Mouse (Mus musculus) adrenal gland, postnatal 10 days (tissue): ENCODE measurements at regions not wholly inside any gene's neighbourhood (a gene's known extent, or its start where the extent isn't known, plus 50 kb on each side); places are given as distances from the start of the nearest gene placed in this dataset.

Source experiments
- DNase-seq: peaks from one replicate; pipeline ENCODE4 v3.0.0; 2021; ENCODE audit warnings: mixed read lengths

DNA sequence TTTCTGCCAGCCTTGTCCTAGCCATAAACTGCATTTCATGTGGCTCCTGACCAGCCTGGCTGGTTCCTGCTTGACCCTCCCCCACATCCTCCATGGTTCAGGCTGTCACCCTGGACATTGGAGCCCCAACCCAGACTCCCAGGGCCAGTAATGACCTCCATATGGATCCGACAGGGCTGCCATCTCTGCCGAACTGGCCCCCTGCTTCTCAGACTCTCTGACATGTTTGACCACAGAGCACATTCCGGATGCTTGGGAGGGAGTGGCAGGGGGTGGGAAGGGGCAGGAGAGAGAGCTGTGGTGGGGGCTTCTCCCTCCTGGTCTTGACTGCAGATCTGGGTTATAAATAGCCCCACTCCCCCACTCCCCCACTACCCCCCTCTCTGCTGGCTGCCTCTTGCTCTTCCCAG is 59.0 kb upstream of the Actrt2 start:
- DNase-seq, result no peak

DNA sequence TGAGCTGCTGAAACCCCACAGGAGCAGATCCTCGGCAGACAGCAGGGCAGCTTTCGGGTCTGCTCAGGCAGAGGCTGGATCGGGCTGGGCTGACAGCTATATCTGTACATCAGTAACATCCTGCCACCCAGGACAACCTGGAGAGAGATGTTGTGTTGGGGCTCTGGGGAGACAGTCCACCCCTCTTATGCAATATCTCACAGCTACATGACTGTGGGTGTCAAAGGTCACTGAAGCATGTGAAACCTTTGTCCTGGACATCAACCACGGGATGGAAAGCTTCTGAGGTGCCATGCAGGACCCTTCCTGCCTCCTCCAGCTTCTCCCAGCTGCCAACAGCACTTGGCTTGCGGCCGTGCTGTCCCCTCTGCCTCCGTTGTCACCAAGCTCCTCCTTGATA is 60.3 kb upstream of the Actrt2 start:
- DNase-seq, result no peak

DNA sequence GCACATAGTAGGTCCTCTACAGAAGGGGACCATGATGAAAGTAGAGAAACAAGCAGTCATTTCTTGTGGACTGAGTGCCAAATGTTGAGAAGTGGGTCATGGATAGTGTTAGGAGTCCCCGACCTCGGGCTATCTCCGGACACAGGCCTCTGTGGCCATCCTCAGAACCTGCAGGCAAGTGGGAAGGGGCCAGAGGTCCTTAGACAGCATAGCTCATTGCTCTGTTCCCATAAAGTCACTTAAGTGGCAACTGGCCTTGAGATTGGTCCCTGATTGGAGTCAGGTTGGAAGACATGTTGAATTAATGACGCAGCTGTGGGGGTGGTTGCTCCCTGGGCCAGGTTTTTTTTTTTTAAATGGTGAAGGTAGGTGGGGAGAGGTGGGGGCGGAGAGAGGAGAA is 63.0 kb upstream of the Actrt2 start:
- DNase-seq, result no peak

DNA sequence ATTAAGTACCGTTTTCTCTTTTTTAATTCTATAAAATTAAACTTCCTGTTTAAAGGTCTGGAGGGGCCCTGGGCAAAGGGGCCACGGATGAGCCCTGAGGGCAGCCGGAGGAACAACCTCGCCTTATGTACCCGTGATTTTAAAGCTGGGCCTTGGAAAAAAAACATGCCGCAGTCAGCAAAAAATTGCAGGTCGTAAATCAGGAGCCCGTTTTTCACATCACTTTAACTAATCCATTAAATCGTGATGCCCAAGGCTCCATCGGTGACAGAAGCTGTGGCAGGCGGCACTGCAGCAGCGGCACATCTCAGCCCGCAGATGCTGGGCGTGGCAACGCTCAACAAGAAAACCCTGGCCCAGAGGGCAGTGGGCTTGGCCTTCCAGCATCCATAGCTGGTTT is 63.7 kb upstream of the Actrt2 start:
- no peak for DNase-seq

DNA sequence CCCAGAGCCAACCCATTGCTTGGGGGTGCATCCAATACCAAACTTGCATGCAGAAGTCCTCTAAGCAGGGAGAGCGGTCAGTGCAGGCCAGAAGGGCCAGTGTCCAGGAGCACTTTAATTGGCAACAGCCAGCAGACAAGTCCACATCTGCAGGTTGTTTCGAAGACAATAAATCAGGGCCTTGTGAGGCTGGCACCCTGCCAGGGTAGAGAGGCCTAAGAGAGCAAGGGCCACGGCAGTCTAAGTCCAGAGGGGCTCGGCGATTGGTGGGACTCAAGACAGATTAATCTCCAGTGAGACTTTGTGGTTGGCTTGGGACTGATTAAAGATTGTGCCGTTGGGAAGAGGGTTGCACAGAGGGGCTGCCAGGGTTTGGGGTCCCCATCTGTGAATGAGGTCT is 68.4 kb upstream of the Actrt2 start:
- DNase-seq, result no peak

DNA sequence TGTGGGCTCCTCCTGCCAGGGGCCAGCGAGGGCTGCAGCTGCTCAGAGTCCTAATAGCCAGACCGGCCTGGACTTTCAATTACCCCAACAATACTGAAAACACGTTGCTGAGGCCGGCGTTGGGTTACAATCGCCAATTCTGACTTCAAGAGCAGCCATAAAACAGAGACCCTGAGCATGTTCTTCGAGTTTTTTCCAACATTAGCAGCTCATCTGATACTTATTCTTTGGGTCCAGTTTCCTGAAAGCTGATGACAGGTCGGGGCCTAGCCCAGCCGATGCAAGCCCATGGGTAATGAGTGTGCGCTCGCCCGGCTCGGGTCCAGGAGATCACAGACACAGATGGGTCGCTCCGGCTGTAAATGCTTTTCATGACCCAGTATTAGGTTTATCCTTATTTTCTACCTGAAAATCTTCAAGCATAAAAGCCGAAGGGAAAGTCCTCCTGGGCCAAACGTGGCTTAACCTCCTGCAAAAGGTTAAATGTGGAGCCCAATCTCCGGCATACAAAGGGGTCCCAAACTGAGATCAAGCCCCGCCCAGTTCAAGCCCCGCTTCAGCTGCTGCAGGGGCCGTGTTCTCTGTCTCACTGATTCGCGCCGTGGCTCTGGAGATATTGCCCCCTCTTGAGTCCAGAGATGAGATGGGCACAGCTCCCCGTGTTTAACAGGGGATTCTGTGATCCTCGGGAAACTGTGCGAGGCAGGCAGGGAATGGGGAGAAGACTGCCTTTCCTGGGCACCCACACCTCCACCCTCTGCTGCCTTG is 73.6 kb upstream of the Actrt2 start:
- DNase-seq, result no peak

DNA sequence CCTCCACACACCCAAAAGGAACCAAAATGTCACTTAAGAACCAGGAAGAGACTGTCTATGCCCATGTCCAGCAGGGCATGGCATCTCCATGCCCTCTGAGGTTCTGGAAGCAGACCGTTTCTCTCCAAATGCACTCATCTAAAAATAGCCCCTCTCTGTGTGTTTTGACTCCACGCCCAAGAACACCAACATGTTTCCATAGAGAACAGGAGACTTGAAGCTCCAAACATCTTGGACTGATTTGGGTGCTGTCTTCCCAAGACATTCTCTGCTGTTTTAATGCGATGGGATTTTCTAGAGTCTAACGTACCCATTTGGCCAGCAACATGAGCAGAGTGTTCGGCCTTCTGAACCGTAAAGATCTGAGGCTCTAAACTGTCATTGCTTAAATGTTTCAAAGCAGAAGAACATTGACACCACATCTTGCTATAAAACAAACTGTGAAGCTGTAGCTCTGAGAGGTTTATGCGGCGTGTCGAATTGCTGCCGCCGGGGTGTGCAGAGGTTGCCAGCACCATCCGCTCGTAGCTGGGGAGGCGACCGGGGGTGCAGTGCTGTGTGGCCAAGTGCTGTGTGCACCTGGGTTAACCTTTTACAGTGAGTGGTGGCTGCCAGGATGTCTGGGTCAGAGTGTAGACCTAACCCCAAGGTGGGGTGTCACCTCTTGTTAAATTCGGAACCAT is 78.8 kb upstream of the Actrt2 start:
- no peak for DNase-seq

DNA sequence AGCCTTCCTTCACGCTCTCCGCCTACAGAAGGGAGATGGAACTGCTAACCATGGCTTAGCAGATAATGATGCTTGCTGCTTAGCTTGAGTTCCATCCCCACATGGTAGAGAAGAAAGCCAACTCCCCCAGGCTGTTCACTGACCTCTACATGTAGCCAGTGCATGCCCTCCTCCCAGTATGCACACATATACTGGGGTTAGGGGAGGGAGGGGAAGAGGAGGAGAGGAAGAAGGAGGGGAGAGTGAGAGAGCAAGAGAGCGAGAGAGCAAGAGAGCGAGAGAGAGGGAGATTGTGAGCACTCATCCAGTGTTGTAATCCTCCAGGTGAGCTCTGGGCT is 79.3 kb upstream of the Actrt2 start:
- no peak for DNase-seq

DNA sequence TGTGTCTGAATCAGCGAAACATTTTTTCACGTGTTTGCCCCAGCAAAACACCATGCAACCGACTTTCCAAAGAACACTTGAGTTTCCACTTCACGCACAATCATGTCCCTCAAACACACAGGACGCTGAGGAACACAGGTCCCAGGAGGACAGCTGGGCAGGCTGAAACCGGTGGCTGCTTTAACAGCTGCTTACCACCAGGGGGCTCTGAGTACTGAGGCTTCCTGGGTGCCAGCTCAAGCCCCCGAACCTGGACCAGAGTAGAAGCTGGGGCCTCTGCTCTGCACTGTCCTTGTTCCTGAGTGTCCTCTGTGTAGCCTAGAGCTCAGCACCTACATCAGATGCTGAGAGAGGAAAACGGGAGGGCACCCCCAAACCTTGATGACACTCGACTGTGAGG is 81.5 kb upstream of the Actrt2 start:
- DNase-seq, result peak; percentile 46

DNA sequence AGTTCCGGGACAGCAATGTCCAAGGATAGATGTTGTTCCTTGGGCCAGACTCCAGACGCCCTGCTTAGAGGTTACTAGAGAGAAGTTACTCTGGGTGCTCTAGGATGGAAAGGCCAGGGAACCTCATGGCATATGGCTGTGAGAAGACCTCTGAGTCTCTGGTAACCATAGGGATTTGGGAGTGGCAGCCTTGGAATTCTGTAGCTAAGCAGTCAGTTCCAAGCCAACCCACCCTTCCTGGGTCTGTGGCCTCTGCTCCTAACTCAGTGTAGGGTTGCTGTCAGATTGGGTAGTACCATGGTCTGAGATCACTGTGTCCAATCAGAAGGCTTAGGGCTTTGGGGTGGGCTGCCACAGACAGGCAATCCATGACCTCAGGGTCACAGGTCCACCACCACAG is 82.3 kb upstream of the Actrt2 start:
- DNase-seq, result no peak

DNA sequence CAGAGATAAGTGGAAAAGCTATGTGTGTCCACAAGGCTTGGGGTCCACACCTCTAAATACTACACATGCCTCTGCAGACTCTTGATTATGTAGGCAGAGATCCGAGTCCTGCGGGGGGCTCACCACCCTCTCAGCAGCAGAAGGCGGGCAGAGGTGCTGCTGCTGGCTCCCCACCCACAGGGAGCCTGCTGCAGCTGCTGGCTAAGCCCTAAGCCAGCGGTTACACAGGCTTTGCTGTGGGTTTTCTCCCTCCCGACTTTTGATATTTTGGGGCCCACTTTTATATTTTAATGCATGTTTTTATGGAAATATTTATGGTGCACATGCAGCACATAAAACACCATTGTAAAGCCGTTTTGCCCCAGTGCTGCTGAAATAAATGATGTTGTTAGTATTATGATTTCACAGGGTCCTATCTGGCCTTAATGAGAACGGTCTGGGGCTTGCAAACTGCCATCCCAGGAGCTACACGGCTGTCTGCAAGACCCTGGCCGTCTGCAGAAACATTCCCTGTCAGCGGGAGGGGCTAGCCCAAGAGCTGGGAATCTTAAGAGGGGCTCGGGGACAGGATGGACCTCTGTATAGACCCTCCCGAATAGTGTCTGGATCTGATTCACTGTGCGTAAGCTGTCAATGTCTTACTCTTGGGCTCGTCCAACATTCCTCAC is 82.9 kb upstream of the Actrt2 start:
- DNase-seq, result no peak

DNA sequence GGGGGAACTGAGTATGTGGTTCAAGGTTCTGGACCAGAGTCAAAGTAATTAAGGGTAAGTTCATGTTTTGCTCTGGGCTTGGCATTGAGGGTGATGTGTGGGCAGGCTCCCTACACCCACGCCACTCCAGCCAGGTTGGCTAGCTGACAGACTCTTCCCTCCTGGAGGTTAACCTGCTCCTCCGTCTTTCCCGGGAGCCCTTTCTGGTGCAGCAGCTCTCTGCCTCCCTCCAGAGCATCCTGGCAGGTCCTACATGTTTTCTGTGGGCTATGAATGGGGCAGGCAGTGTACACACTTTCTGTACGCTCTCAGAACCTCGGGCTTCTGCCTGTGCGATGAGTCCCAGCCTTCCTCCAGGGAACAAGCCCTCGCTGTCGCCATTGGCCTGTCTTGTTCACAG is 82.8 kb upstream of the Ttc34 start:
- DNase-seq, result no peak

DNA sequence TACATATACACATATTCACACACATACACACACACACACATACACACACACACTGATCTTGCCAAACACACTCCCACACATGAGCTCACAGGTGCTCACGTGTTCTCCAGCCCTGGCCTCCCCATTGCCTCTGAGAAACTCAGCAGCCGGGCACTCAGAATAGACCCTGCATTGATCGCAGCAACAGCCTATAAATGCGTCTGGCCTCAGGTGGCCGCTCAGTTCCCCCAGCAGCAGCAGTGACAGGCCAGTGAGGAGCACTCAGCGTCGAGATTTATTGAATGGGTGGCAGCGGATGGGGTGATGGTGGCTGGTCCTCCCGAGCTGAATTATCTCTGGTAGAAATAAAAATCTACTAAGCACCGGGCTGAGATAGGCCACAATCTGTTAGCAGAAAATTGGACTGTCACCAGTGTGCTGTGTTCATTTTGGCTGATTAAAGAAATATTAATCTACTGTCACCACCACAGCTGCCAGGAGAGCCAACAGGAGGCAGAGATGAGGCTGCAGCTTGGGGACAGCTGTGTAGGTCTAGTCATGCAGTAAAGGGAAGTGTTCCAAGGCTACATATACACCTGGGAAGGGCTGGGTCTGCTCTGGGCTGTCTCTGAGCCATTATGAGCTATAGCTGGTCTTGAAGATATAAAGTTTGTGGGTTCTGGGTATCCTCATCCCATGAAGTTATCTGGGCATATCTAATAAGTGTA is 80.4 kb upstream of the Ttc34 start:
- DNase-seq, result no peak

DNA sequence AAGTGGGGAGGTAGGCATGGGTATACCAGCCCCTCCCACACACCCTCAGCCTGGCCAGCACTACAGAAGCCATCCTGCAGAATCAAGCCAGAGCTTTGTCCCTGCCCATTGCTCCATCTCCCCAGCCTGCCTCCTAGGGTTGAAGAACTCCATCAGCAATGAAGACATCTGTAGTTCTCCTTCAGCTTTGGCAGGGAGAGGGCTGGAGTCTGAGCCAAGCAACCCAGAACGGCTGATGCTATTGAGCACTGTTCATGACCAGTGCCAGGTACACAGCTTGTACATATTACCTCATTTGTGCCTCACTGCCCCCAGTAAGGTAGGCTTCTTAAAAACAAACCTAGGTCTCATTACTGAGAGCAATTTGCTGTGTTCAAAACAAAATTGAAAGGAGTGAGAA is 77.4 kb upstream of the Ttc34 start:
- DNase-seq, result no peak

DNA sequence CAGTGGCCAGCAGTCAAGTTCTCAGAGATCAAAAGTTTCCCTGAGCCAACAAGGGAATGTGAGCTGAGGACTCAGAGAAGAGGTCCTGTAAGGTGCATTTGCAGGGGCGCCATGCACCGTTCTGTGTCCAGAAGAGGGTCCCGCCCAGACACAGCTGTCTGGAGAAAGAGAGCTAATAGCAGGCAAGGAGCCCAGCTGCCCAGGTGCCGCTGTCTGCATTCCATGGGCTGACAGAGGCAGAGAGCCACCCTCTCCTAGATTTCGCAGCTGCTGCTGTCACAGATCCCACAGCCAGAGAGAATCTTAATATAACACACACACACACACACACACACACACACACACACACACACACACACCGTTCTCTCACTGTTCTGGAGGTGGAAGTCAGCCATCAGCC is 73.0 kb upstream of the Ttc34 start:
- DNase-seq, result no peak

DNA sequence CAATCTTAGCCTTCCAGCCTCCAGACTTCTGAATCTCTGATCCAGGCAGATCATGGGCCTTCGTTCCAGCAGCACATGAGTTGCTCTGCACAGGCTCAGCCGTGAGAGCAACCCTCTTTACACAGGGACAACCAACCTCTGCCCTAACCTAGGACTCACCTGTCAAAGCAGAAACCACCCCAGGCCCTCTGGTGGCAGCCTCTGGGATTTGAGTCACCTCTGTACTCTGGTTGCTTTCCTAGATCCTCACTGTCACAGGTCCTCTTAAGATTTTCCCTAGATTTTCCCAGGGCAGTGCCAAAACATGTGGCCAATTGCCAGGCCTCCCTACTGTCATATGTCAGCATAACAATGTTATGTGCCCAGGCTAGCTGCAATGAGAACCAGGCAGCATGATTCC is 71.1 kb upstream of the Ttc34 start:
- no peak for DNase-seq

DNA sequence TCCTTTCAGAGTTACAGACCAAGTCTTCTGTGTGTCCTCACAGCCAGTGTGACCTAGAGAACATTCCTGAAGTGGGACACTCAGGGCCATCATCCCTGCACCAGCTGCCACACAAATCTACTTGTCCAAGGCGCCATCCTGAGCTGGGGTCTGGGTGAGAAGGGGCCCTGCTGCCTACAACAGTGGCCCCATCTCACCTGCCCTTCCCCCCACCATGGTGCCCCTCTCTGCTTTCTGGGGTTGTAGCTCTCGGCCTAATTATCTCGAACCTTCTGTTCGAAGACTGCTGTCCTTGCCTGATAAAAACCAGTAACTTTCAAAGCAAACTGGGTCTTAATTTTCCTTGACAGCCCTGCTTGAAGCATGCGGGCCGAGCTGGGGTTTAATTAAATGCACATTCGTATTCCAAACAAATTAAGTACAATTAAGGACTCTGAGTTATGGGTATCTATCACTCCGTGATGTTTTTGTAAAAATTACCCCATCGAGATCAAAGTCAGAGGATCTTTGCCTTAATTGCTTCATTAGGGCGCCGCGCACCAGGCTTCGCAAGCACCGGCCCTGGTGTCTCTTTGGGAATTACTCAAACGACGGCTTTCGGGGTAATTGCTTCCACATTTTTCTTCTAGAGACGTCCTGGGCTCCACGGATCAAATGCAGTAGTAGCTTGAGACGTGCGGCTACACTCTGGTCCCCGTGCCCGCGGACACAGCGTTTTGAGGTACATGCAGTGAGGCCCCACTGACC is 65.8 kb upstream of the Ttc34 start:
- DNase-seq, result no peak

DNA sequence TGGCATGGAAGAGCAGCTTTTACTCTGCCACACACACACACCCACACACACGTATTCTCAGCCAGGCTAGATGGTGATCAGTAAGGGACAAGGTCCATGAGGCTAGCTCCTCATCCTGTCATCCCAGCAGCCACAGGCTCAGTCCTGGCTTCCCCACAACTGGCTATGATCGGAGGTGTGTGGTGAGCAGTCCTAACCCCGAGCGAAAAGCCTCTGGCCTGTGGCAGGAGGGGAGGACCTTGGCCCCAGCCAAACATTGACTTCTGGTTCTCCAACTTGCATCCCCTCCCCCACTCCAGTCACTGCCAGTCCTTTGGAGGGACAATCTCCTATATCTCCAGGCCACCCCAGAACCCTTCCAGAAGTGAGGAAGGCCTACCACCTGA is 65.2 kb upstream of the Ttc34 start:
- no peak for DNase-seq

DNA sequence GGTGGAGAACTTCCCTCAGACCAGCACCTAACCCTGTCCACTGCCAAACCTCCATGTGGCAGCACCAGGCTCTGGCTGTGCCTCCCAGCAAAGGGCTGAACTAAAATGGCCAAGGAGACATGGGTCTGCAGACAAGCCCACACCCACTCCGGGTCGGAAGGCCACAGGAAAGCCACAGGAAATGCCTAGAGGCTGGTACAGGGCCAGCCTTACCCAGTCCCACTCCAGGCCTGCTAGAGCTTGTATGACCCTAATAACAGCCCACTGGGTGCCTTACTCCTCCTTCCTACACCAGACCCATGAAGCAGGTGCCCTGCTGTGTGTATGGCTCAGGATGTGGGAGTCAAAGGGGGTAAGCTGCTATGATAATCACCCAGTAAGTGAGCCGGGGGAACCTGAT is 63.4 kb upstream of the Ttc34 start:
- no peak for DNase-seq

DNA sequence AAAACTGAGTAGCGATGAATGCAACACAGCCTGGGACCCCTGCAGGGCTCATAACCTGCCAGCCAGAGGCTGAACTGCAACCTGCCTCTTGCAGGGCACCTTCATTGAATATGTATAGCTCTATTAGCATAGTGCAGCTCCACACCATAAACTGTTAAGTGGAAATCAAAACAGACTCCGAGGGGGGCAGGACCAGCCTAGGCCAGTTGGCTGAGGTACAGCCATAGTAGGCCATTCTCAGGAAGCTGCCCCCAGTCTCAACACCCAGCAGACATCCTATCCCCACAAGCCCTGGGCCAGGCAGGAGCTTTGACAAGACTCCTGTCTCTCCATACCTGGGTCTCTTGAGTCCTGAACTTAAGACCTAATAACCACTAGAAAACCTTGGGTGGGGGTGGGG is 62.9 kb upstream of the Ttc34 start:
- DNase-seq, result no peak

DNA sequence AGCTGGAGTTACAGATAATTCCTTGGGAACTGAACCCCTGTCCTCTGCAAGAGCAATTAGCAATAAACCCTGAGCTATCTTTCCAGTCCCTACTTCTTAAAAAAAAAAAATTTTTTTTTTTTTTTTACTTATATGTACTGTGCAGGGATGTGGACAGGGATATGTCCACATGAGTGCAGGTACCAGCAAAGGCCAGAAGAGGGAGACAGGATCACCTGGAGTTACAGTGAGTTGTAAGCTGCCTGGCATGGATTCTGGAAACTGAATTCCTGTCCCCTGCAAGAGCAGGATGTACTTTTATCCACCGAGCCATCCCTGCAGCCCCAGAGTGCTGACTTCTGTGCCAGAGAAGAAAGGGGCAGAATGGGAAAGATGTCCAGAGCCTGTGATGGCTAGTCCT is 58.4 kb upstream of the Ttc34 start:
- no peak for DNase-seq

DNA sequence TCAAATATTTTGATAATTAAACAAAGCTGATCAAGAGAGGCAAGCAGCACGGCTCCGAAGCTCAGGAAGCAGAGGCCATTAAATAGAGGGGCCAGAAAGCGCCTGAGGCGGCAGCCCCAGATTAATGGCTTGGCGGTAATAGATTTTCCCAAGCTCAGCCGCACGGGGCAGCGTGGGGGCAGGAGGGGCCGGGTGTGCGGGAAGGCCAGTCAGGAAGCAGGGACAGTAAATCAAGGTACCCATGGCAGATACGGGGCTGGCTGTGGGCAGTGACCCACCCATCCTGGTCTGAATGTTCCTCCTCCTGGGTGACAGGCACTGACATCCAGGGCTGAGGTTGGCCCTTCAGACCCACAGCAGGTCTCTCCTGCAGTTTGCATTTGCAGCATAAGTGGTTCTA is 55.9 kb upstream of the Ttc34 start:
- peak; percentile 19 for DNase-seq

DNA sequence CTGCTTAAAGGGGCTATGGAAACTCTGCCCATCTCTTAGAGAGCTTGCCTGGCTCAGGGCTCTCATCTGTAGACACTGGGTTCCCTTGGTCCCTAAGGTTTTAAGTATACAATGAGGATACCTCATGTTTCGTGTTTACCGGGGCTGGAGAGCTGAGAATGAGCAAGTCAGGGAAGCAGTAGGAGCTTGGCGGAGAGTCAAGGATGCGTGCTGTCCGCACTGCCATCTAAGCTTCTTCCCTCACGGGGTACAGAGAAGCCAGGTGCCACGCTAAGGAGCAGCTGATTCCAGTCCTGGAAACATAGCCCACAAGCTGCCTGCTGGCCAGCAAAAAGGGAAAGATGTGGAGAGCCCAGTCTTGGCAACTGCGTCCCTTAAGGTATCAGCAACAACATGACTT is 55.0 kb upstream of the Ttc34 start:
- DNase-seq, result no peak
